Mouse (Mus musculus) midbrain, embryonic 15.5 days (tissue): ENCODE measurements around the gene Agap1. TPM values are rescaled to one million over a fixed set of nuclear protein-coding genes. Genes with fewer than 3 reads are reported as not detected.

Experiments
- ATAC-seq: fragments of 200-750 bp; cut with Nextera tagmentation; replicated peaks from 2 replicates; pipeline ENCODE4 v1.8.0; 2017; ENCODE audit warnings: moderate TSS enrichment
- H3K27ac ChIP-seq: fragments of 300-500 bp; sonication (generic); 2 replicates; pipeline ENCODE4 v1.5.1; 2015; ENCODE audit warnings: mild to moderate bottlenecking, inconsistent platforms
- H3K27me3 ChIP-seq: fragments of 300-500 bp; sonication (generic); replicated peaks from 2 replicates; pipeline ENCODE4 v1.6.1; 2015; ENCODE audit warnings: inconsistent platforms
- H3K36me3 ChIP-seq: fragments of 300-500 bp; sonication (generic); replicated peaks from 2 replicates; pipeline ENCODE4 v1.6.1; 2015; ENCODE audit warnings: inconsistent platforms
- H3K4me1 ChIP-seq: fragments of 300-500 bp; sonication (generic); 2 replicates; pipeline ENCODE4 v1.6.1; 2015; ENCODE audit warnings: inconsistent platforms
- H3K4me2 ChIP-seq: fragments of 300-500 bp; sonication (generic); 2 replicates; pipeline ENCODE4 v1.6.1; 2015; ENCODE audit warnings: inconsistent platforms, mild to moderate bottlenecking, moderate library complexity
- H3K4me3 ChIP-seq: fragments of 300-500 bp; sonication (generic); 2 replicates; pipeline ENCODE4 v1.5.1; 2015; ENCODE audit warnings: mild to moderate bottlenecking, inconsistent platforms
- H3K9ac ChIP-seq: fragments of 300-500 bp; sonication (generic); 2 replicates; pipeline ENCODE4 v1.6.1; 2015; ENCODE audit warnings: mild to moderate bottlenecking, inconsistent platforms
- H3K9me3 ChIP-seq: fragments of 300-500 bp; sonication (generic); 2 replicates; pipeline ENCODE4 v1.6.1; 2016; ENCODE audit warnings: inconsistent platforms
- WGBS: fragments of 180-500 bp; shearing (Covaris S2); methylation state at CpG from one replicate; pipeline ENCODE4 v1.1.7; 2015; ENCODE audit warnings: mixed read lengths; 5-methylcytosine and 5-hydroxymethylcytosine counted together
- polyA plus RNA-seq: library from polyadenylated mRNA; unstranded; fragments of >200 nt; fragmentation: Nextera tagmentation; extraction: Ambion mirVana; gene quantifications from 2 replicates; pipeline ENCODE4 v1.2.1, GENCODE M21; 2015

Gene Agap1
- polyA plus RNA-seq, 1 experiment from 2014 or later: 63.6 TPM

- H3K36me3 ChIP-seq: no peaks in the 10 kb centered on the region
- H3K27ac ChIP-seq: no peak overlapping the region
- no peak overlapping the region for H3K4me3 ChIP-seq
- H3K4me1 ChIP-seq: peaks cover 44% of the 10 kb centered on the region
- ATAC-seq: no peak
- H3K27me3 ChIP-seq: no peaks in the 10 kb centered on the region
- H3K4me2 ChIP-seq: no peak overlapping the region
- 5% methylated on average over 13 of the region's 13 CpGs for WGBS
- H3K9me3 ChIP-seq: no peaks in the 10 kb centered on the region
- H3K9ac ChIP-seq: no peak overlapping the region
Measured at GRCm38 (mm10) chr1:89703294-89703693, 248.7 kb downstream of the Agap1 start.

GRCm38 (mm10) chr1:89705670-89706069 is 251.1 kb downstream of the Agap1 start:
- H3K4me2 ChIP-seq: no peak overlapping the region
- ATAC-seq: no peak
- H3K36me3 ChIP-seq: no peaks in the 10 kb centered on the region
- H3K9me3 ChIP-seq: no peaks in the 10 kb centered on the region
- no peak overlapping the region for H3K4me3 ChIP-seq
- 90% methylated on average over 6 of the region's 6 CpGs for WGBS
- no peak overlapping the region for H3K9ac ChIP-seq
- H3K27me3 ChIP-seq: no peaks in the 10 kb centered on the region
- H3K4me1 ChIP-seq: peaks cover 46% of the 10 kb centered on the region
- no peak overlapping the region for H3K27ac ChIP-seq

- 76% methylated on average over 2 of the region's 2 CpGs for WGBS
- H3K4me2 ChIP-seq: no peak overlapping the region
Measured at GRCm38 (mm10) chr1:89706862-89707261, 252.3 kb downstream of the Agap1 start.

GRCm38 (mm10) chr1:89707756-89708480 is 253.3 kb downstream of the Agap1 start:
- Histone ChIP-seq H3K4me3 (no peak overlapping the region), H3K27ac (no peak overlapping the region), H3K9me3 (no peaks in the 10 kb centered on the region), H3K4me2 (no peak overlapping the region), H3K36me3 (no peaks in the 10 kb centered on the region), H3K9ac (no peak overlapping the region), H3K27me3 (no peaks in the 10 kb centered on the region), H3K4me1 (peaks cover 28% of the 10 kb centered on the region)
- no peak for ATAC-seq
- WGBS: 45% methylated on average over 15 of the region's 15 CpGs

More at GRCm38 (mm10) chr1:89706862-89707261, 252.3 kb downstream of the Agap1 start:
- Histone ChIP-seq H3K4me1 (peaks cover 37% of the 10 kb centered on the region), H3K27me3 (no peaks in the 10 kb centered on the region), H3K36me3 (no peaks in the 10 kb centered on the region), H3K4me3 (no peak overlapping the region), H3K9ac (no peak overlapping the region), H3K27ac (no peak overlapping the region), H3K9me3 (no peaks in the 10 kb centered on the region)
- ATAC-seq: no peak

GRCm38 (mm10) chr1:89709824-89710223 is 255.2 kb downstream of the Agap1 start:
- Histone ChIP-seq H3K4me3 (no peak overlapping the region), H3K4me2 (no peak overlapping the region), H3K4me1 (peaks cover 32% of the 10 kb centered on the region), H3K27me3 (no peaks in the 10 kb centered on the region), H3K9me3 (no peaks in the 10 kb centered on the region), H3K9ac (no peak overlapping the region), H3K36me3 (no peaks in the 10 kb centered on the region), H3K27ac (no peak overlapping the region)
- no peak for ATAC-seq
- 87% methylated on average over 5 of the region's 5 CpGs for WGBS

- no peak overlapping the region for H3K9ac ChIP-seq
- WGBS: 29% methylated on average over 5 of the region's 5 CpGs
- H3K27me3 ChIP-seq: no peaks in the 10 kb centered on the region
- peak overlapping the region; percentile 21; the same call in 1 of the 2 replicates for H3K27ac ChIP-seq
- ATAC-seq: peak; percentile 32
- H3K4me1 ChIP-seq: peaks cover 33% of the 10 kb centered on the region
- no peaks in the 10 kb centered on the region for H3K9me3 ChIP-seq
- no peak overlapping the region for H3K4me2 ChIP-seq
- H3K36me3 ChIP-seq: no peaks in the 10 kb centered on the region
- no peak overlapping the region for H3K4me3 ChIP-seq
Measured at GRCm38 (mm10) chr1:89713681-89714080, 259.1 kb downstream of the Agap1 start.

GRCm38 (mm10) chr1:89714165-89714980 is 259.8 kb downstream of the Agap1 start:
- no peaks in the 10 kb centered on the region for H3K27me3 ChIP-seq
- 27% methylated on average over 18 of the region's 18 CpGs for WGBS
- H3K36me3 ChIP-seq: no peaks in the 10 kb centered on the region
- peaks cover 35% of the 10 kb centered on the region for H3K4me1 ChIP-seq
- 0 out of 2 replicates have a peak overlapping the region, but pooled peaks have one; percentile 5 for H3K4me2 ChIP-seq
- H3K4me3 ChIP-seq: no peak overlapping the region
- H3K27ac ChIP-seq: peak overlapping the region; percentile 21; the same call in 1 of the 2 replicates
- H3K9me3 ChIP-seq: no peaks in the 10 kb centered on the region
- H3K9ac ChIP-seq: no peak overlapping the region
- peak; percentile 82 for ATAC-seq

GRCm38 (mm10) chr1:89716234-89716633 is 261.6 kb downstream of the Agap1 start:
- no peak overlapping the region for H3K27ac ChIP-seq
- peaks cover 35% of the 10 kb centered on the region for H3K4me1 ChIP-seq
- no peak for ATAC-seq
- WGBS: 92% methylated on average over 2 of the region's 2 CpGs
- H3K9me3 ChIP-seq: no peaks in the 10 kb centered on the region
- H3K27me3 ChIP-seq: no peaks in the 10 kb centered on the region
- no peak overlapping the region for H3K4me3 ChIP-seq
- no peak overlapping the region for H3K4me2 ChIP-seq
- H3K9ac ChIP-seq: no peak overlapping the region
- H3K36me3 ChIP-seq: no peaks in the 10 kb centered on the region

GRCm38 (mm10) chr1:89717100-89717499 is 262.5 kb downstream of the Agap1 start:
- no peaks in the 10 kb centered on the region for H3K9me3 ChIP-seq
- 94% methylated on average over 4 of the region's 4 CpGs for WGBS
- H3K4me2 ChIP-seq: no peak overlapping the region
- H3K4me3 ChIP-seq: no peak overlapping the region
- peaks cover 35% of the 10 kb centered on the region for H3K4me1 ChIP-seq
- ATAC-seq: no peak
- H3K9ac ChIP-seq: no peak overlapping the region
- H3K27me3 ChIP-seq: no peaks in the 10 kb centered on the region
- no peak overlapping the region for H3K27ac ChIP-seq
- no peaks in the 10 kb centered on the region for H3K36me3 ChIP-seq

- Histone ChIP-seq H3K4me1 (peaks cover 25% of the 10 kb centered on the region), H3K27me3 (no peaks in the 10 kb centered on the region), H3K9me3 (no peaks in the 10 kb centered on the region), H3K27ac (no peak overlapping the region), H3K36me3 (no peaks in the 10 kb centered on the region), H3K4me3 (no peak overlapping the region), H3K4me2 (no peak overlapping the region), H3K9ac (no peak overlapping the region)
- WGBS: 55% methylated on average over 7 of the region's 7 CpGs
- no peak for ATAC-seq
Measured at GRCm38 (mm10) chr1:89718782-89719403, 264.3 kb downstream of the Agap1 start.

GRCm38 (mm10) chr1:89724141-89724540 is 269.5 kb downstream of the Agap1 start:
- H3K4me1 ChIP-seq: peaks cover 13% of the 10 kb centered on the region
- ATAC-seq: no peak
- no peak overlapping the region for H3K4me2 ChIP-seq
- H3K36me3 ChIP-seq: peaks cover 5% of the 10 kb centered on the region; the same call in 1 of the 2 replicates
- H3K4me3 ChIP-seq: no peak overlapping the region
- H3K27ac ChIP-seq: no peak overlapping the region
- H3K27me3 ChIP-seq: no peaks in the 10 kb centered on the region
- H3K9me3 ChIP-seq: no peaks in the 10 kb centered on the region
- 23% methylated on average over 3 of the region's 3 CpGs for WGBS
- no peak overlapping the region for H3K9ac ChIP-seq

GRCm38 (mm10) chr1:89724555-89724954 is 269.9 kb downstream of the Agap1 start:
- H3K9me3 ChIP-seq: no peaks in the 10 kb centered on the region
- no peaks in the 10 kb centered on the region for H3K27me3 ChIP-seq
- no peak overlapping the region for H3K4me2 ChIP-seq
- WGBS: 81% methylated on average over 6 of the region's 6 CpGs
- H3K4me3 ChIP-seq: no peak overlapping the region
- ATAC-seq: 0 out of 2 replicates have a peak, but pooled peaks have one; percentile 27
- H3K36me3 ChIP-seq: peaks cover 5% of the 10 kb centered on the region; the same call in 1 of the 2 replicates
- H3K4me1 ChIP-seq: peaks cover 12% of the 10 kb centered on the region
- no peak overlapping the region for H3K9ac ChIP-seq
- H3K27ac ChIP-seq: 0 out of 2 replicates have a peak overlapping the region, but pooled peaks have one; percentile 23
